Mouse (Mus musculus) megakaryocyte progenitor cell, adult 5-6 weeks (primary cell): ENCODE data around the gene Phldb2. TPM values are rescaled to one million over a fixed set of nuclear protein-coding genes. Genes with fewer than 3 reads are reported as not detected.

Source experiments
- ATAC-seq: replicated peaks from 2 replicates; pipeline ENCODE4 v1.8.0; 2016; ENCODE audit warnings: mild to moderate bottlenecking, moderate TSS enrichment, inconsistent platforms; ENCODE audit not compliant: poor library complexity
- total RNA-seq, 2 experiments: library from RNA; stranded (forward) in 1 of 2; stranded (reverse) in 1 of 2; fragments of 157-497, 149-512 nt in 1 of 2; fragments of 200-1000 nt in 1 of 2; gene quantifications; 2 replicates each; pipeline versions ENCODE4 v1.2.3 to v1.2.4; 2015 to 2017

The Phldb2 gene
- total RNA-seq, 2 experiments from 2014 or later, result 1.7 to 1.8 TPM

DNA sequence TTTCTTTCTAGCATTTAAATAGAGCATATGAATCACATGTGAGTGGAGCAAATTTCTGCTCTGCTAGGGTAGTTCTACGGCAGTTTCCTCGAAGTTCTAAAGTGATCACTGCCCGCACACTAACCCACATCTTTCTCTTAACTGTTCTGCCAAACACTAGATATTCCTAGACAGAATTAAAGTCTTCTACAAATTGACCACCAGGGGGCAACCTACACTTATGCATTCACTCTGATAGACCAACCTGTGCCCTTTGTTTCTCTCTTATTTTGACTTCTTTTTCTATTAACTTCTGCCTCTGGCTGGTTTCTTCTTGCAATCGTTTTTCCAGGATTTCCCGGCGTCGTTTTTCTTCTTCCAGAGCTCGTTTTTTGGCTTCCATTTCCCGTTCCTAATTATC lies 196.5 kb downstream of the Phldb2 start:
- ATAC-seq, result peak; percentile 93

DNA sequence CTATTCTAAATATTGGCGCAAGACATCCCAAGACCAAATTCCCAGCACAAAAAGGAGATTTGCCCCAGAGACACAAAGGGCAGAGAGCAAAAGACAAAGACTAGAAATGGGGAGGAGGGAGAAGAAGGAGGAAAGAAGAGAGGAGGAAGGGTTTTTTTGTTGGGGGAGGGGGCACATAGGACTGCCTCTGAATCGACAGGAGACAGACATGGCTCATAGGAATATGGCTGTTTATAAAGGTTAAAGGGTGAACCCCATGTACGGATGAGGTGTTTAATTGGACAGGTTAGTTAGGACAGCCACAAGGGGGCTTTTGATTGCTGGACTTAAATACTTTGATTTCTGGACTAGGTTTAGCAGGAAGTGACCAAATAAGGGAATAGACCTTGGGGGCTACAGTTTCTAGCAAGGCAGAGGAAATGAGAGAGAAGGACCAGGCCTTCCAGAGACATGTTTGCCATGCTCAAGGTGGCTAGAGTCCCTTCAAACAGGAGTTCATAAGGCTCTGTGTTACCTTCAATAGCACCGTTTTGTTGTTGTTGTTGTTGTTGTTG lies 209.7 kb downstream of the Phldb2 start:
- ATAC-seq, result no peak

DNA sequence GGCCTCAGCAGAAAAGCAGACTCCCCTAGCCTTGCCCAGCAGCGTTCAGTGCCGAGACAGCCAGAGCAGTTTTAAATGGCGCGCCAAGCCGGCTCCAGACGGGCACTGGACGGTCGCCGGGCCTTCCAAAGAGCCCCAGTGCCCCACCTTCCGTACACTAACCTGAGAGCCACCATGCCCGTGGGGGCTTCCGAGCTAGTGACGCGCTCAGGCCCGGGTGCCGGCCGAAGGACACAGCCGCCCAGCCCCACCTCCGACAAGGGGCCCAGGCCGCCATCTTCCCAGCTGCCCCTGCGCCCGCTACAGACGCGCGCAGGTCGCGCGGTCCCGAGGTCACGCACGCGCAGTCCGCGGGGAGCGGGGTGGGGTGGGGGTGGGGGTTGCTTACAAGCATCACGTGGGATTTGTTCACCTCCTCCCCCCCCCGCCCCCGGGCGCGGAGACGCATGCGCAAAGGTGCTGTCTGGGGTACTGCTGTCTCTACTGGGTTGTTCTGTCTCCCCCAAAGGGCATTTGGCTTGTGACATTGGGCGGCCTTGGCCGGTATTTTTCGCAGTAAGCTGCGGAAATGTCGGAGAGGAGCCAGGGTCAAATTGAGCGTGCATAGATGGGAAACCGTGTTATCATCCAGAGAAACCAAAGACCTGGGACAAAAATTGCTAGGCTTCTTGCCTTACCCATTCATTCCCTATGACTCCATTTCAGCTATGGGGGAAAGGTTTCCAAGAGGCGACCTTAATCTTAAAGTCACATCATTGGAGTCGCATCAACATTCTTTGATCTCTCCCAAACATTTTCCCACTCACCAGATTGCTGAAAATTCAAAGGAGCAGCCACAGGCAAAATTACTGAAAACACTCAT lies 210.6 kb downstream of the Phldb2 start, which contains the start of gene Abhd10:
Abhd10 (minus strand) TSS at position 341 of the 862 bp plus-strand sequence.
- ATAC-seq, result peak; percentile 89

DNA sequence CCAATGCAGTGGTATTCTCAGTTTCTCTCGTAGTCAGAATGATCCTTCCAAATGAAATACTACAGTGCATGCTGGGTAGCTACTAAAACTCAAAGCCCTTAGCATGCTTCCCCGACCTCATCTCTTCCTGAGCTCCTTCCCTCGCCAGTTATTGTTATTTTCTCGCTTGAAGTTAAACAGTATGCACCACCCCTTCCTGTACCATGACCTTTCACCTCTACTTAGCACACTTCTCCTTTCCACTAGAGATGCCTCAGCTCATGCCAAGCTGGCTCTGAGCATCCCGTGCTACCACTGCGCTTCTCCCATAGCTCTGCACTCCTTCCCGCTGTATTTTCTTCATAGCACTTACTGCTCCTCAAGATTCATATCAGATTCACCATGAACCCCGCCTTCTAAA lies 215.5 kb downstream of the Phldb2 start:
- no peak for ATAC-seq

DNA sequence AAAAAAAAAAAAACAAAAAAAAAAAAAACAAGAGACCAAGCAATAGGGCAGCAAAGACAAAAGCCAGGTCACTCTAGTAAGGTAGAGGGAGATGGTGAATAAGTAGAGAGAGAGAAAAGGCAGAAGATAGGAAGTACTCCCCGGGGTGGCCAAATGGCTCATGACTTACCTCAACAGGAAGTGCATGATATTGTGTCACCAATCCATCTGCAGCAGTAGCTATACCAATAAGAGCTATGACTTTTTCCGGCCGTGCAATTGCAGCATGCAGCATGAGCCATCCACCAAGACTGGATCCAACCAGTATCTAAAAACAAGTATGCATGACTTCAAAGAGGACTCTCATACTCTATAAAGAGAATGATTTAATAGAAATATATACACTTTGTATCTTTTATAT lies 216.7 kb downstream of the Phldb2 start:
- peak; percentile 92 for ATAC-seq

DNA sequence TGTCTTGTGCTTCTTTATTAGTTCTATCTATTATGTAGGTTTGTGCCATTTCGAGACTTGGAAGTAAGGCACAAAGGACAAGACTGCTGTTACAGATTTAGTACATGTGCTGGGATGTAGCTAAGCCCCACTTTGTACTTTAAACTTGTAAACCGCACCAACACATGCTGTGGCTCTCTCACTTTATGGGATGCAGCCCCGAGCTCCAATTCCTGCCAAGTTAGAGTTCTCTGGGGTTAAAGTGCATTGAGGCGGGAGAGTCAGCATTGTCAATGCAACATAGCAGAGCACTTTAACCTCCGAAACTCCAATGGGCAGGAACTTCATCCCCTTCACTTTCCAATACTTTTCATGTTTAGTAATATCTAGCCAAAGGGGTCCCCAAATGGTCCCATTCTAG lies 224.2 kb downstream of the Phldb2 start:
- ATAC-seq, result no peak

DNA sequence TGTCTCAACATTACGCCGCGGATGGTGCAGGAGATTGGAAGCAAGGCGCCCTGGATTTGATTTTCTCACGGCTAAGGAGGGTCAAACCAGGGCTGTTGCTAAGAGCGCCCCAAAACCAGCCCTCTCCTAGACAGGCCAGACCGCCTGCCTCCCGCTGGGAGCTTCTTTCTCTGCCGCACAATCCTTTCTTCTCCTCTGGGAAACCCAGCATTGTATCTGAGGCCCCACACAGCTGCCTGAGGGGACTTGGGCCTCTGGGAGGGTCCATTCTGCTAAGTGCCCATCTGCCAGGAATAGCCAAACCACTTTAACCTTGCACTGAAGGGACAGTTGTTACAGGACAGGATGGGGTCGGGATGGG lies 228.7 kb downstream of the Phldb2 start:
- ATAC-seq, result no peak

DNA sequence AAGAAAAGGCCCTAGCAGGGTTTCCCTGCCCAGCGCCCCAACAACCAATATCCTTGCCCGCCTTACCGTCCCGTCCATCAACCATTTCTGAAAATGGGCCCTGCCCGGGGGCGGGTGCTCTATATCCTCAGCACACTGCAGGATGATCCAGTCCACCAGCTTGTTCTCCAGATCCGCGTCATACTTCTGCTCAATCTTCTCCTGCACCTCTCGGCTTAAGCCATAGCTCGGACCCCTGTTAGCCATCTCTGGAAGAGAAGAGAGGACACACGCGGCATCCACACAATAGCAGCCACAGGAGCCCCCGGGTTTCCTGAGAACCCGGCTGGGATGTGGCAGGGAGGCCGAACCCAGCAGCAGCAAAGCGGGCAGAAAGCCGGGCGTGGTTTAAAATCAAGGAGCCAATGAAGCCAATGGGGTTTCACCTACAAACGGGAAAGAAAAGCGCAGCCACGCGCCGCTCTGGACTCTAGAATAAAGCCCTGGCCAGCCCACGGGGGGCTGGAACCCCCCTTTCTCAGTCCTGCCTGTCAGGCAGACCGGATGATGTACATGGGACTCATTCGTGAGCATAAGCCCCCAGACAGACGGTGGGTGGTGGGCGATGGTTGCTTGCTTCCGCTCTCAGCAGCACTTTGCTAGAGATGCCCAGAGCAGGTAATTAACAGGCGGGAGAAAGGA lies 229.2 kb downstream of the Phldb2 start, which contains the start of gene Tagln3:
Tagln3 (minus strand) TSS at position 548 of the 681 bp plus-strand sequence.
- peak; percentile 57 for ATAC-seq

DNA sequence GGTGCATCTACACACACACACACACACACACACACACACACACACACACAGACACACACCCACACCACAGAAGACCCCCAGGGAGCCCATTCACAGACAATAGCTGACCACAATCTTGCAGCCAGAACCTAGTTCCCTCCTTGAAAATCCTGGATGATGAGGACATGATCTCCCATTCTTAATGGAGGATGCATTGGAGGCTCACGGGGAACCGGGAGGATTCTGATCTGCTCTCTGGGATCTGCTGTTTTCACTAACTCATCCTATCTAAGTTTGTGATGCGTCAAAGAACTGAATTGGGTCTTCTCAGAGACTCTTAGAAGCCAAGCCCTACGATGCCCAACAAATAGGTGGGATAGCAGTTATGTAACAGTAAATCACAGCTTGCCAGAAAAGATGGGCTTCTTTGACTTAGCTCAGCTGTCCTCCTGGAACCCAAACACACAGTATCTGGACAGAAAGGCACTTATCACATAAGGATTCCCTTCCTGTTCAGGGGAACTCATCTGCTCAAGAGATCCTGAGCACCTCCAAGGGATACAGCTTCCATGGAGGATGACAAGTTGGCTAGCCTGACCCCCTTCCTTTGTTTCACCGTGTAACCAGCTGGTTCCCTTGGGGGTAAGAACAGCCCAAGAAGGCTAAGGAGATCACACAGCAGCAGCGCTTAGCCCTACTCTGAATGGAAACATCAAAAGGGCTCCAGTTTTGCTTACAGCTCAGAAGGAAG lies 230.1 kb downstream of the Phldb2 start:
- ATAC-seq, result no peak

DNA sequence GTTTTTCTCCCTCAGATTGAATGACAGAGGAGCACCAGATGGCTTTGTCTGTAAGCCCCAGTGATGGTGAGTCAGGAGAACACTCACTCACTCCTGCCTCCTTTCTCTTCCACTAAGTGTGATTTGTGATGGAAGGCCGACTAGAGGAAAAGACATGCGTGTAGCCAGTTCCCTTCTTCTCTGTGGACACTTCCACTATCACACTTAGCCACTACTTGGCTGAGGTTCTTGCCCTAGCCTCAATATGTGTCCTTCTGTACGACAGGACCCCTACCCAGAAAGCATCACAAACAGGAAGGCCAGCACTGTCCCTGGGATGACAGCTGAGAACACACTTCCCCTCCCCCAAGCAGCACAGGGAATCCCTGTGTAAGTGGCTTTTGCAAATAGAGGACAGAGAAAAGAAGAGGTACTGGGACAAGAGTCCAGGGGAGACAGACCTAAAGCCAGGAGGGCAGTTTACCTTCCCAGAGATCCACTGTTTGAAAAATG lies 230.9 kb downstream of the Phldb2 start:
- ATAC-seq, result no peak

DNA sequence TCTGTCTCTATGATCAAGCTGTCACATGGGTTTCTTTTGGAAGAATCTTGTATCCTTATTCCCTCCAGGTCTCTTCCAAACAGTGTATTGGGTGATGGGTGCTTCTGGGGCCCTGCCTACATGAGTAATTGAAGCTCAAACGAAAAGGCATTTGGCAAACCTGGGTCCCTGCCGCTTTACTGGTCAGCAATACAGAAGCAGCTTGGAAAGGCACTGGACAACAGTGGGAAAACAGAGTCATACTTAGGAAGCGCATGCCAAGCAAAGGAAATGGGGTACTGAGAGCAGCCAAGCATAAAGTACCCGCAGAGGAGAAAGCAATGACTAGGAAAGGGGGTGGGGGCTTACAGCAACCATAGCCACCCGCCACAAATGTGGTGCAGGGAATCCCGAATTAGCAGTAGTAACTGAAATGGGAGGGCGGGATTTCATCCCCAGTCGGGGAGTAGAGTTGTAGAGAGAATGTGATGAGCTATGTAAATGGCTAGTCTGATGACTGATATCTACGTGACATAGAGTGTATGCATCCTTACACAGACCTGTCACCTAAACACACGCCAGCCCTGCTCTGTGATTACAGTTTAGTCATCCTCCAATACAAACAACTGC lies 233.3 kb downstream of the Phldb2 start:
- no peak for ATAC-seq

DNA sequence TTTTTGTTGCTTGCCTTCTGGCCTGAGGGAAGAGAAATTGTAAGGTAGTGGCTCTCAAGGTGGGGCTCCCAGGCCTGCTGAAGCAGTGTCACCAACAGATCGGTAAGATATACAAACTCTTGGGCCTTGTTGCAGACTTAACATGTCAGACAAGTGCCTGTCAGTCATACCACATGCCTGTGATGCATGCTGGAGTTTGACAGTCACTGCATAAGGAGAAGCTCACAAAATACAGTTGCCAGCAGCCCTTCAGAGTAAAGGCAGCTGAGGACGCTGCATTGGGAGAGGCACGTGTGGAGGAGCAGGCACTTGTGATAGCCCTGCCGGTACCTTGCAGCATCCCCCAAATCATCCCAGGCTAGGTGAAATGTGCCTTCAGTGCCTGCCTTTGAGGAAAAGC lies 235.1 kb downstream of the Phldb2 start:
- ATAC-seq, result no peak

DNA sequence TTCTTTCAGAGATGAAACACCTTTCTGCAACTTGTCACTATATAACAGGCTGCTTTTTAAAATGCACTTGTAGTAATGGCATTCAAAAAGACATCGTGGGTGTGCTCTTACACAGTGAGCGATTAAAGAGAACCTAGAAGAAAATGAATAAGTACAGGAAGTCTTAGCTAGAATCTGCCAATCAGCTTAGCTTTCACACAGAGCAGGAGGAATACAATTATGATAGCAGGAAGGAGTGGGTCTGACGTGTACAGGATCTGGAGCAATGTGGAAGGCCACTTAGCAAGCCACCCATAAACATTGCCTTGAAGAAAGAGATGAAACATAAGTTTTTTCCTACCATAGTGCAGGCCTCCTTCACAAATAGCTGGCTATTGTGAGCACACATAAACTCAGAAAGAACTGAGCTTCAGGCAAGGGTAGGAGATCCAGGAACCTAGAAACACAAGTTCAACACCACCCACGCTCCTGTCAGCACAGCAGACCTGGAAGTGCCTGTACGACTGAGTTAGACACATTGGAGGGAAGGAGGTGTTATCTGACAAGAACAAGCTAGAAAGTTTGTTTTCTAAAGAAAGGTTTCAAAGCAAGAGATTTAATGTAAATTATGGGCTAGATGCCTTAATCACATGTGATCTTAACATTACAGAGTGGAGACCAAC lies 238.8 kb downstream of the Phldb2 start:
- no peak for ATAC-seq

DNA sequence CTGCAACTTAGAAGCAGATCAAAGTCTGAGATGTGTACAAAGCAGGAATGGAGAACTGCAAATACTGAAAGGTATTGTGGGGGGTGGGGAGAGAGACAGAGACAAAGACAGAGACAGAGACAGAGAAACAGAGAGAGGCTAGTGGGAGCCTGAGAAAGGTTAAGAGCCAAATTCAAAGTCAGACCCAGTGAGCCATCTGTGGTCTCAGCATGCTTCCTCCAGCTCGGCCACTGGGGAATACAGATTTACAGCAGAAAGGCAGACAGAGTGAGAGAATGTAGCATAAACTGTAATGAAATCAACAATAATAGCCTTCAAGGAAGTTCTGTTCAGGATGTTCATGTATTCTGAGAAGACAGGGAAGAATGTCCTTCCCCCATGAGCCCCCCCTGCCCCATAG lies 239.5 kb downstream of the Phldb2 start:
- ATAC-seq, result no peak

DNA sequence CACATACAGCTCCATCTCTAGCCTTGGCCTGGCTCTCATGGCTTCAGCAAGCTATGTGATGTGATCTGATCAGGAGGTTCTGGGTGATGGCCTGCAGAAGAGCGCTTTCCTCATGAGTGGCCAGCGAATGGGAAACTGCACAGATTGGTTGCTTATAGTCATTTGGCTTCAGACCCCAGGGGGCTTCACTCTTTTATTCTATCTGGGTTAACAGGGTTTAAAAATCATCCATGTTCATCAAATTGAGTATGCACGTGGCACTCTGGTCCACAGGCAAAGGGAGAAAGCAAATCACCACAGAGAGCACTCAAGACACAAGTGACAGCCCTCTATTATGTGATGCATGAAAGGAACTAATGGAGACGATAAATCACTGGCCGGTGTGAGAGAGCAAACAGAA lies 240.1 kb downstream of the Phldb2 start:
- no peak for ATAC-seq

DNA sequence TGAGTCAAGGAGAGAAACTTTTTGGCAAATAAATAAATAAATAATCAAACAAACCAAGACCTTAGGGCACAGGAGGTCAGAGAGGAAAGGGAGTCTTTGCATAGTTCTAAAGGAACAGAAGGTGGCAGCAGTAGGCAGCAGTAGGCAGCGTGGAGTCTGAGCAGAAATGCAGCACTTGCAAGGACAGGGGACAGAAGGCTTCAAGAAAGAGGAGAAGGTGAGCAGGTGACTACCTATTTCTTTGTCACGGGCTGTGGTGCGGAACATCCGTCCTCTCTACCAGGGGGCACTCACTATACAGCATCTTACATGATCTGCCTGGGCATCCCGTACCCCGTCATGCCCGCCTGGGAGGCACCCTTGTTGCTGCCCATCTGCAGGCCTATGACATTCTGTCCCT lies 242.1 kb downstream of the Phldb2 start:
- ATAC-seq, result peak; percentile 57

DNA sequence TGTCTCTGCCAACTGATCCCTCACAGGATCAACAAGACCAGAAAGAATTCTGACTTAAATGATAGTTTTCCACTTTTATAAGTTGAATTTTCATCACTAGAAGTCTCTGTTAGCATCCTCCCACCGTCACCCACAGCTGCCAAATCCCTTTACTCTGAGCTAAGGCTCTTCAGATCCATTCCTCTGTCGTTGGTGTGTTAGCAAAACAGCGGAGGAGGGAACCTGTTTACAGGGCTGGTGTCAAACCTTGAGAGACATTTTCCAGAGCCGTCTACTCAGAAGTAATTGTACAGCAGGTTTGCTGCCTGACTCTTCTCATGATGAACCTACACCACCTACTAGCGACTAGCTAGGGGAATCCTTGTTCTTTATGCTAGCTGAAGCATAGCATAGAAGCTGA lies 254.1 kb downstream of the Phldb2 start:
- no peak for ATAC-seq

DNA sequence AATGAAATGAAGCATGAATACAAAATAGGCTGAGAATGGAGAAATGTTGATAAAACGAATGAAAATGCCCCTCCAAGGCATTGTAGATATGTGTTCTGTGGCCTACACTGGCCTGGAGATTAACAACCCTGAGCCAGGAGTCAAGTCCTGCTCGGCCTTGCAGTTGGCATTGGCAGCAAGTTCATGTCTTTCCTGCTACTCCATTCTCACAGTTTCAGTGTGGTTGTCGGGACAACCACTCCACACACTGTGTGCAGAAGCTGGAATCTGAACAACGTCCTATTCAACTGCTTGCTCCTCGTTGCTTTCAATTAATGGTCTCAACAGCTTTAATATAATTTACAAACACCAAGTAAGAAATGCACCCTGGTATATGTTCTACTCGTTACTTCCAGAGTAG lies 255.4 kb downstream of the Phldb2 start:
- ATAC-seq, result no peak
